Mouse (Mus musculus): ENCODE data around the gene Prdm2. TPM values are rescaled to one million over a fixed set of nuclear protein-coding genes. Genes with fewer than 3 reads are reported as not detected.

The Prdm2 gene
- polyA plus RNA-seq, 1 experiment from 2014 or later: 14.7 TPM

DNA sequence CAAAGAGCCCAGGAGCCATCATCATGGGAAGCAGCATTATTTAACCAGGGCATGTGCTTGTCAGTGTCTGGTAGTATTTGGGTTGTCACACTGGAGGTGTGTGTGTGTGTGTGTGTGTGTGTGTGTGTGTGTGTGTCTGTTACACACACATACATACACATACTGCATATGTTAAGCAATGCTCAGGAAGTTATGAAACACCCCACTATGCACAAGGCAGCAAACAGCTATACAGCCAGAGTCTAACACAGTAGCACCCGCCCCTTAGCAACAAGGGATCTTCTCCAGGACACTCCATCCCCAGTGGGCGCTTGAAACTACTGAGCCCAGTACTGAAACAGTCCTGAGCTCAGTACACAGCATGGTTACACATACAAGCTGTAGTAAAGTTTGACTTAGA lies 100.4 kb downstream of the Prdm2 start:
- Histone ChIP-seq H3K4me3 (ENCODE audit: low read depth, low read length) (no peak overlapping the region), H3K27ac (ENCODE audit: low read depth, low read length) (no peak overlapping the region), H3K36me3 (ENCODE audit: control insufficient read depth, insufficient read depth, low read length) (peaks cover 11% of the 10 kb centered on the region), H3K9ac (ENCODE audit: low read length) (no peak overlapping the region), H3K4me2 (no peak overlapping the region), H3K4me1 (ENCODE audit: control insufficient read depth, insufficient read depth, low read length) (no peaks in the 10 kb centered on the region; the same call in 1 of the 2 replicates), H3K27me3 (ENCODE audit: control insufficient read depth, insufficient read depth, low read length) (no peaks in the 10 kb centered on the region), H3K9me3 (ENCODE audit: control insufficient read depth, low read length) (no peaks in the 10 kb centered on the region)
- ATAC-seq (ENCODE audit: low FRiP score) (no peak), DNase-seq (ENCODE audit: low spot score, missing footprints) (no peak)
- WGBS: 81% methylated on average over 2 of the region's 2 CpGs

DNA sequence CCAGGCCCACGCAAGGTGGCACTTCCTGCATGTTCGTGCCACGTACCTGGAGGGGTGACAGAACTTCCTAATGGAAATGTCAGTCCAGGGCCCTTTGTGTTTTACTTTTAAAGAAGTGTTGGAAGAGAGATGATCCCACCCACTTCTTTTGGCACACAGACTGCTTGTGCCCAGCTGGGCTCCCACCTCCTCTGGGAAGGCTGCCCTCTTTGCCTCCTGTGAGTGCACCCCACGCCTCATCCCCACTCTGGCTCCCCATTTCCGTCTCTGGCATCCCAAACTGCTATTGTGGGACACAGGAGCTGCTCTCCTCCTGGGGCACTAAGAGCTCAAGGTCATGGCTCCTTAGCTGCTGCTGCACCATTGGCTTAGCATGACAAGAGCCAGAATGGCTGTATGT lies 100.9 kb downstream of the Prdm2 start:
- Histone ChIP-seq H3K27ac (ENCODE audit: low read depth, low read length) (no peak overlapping the region), H3K9me3 (ENCODE audit: control insufficient read depth, low read length) (no peaks in the 10 kb centered on the region), H3K4me2 (no peak overlapping the region), H3K9ac (ENCODE audit: low read length) (no peak overlapping the region), H3K4me3 (ENCODE audit: low read depth, low read length) (no peak overlapping the region), H3K27me3 (ENCODE audit: control insufficient read depth, insufficient read depth, low read length) (no peaks in the 10 kb centered on the region), H3K4me1 (ENCODE audit: control insufficient read depth, insufficient read depth, low read length) (no peaks in the 10 kb centered on the region; the same call in 1 of the 2 replicates), H3K36me3 (ENCODE audit: control insufficient read depth, insufficient read depth, low read length) (peaks cover 13% of the 10 kb centered on the region)
- 96% methylated on average over 5 of the region's 5 CpGs for WGBS
- DNase-seq (ENCODE audit: low spot score, missing footprints): no peak
- ATAC-seq (ENCODE audit: low FRiP score): no peak

DNA sequence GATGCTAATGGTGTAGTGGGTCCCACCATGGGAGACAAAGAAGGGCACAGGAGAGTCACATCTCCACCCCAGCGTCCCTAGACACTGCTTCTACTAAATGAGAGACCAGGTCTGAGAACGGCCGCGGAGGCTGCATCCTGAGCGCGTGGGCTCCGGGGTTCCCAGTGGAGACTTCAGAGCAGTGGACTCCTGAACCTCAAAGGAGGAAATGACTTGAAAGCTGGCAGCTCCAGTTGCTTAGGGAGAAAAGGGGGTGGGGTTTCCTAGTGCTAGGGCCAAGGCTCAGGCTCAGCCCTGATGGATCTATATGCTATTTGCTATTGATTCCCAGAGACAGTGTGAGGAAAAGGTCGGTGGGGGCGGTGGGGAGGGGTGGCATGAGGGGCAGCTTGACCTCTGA lies 104.2 kb downstream of the Prdm2 start:
- DNase-seq (ENCODE audit: low spot score, missing footprints) (no peak), ATAC-seq (ENCODE audit: low FRiP score) (peak; percentile 41; the same call in 1 of the 2 replicates)
- Histone ChIP-seq H3K27ac (ENCODE audit: low read depth, low read length) (no peak overlapping the region), H3K4me3 (ENCODE audit: low read depth, low read length) (no peak overlapping the region), H3K4me2 (no peak overlapping the region), H3K9me3 (ENCODE audit: control insufficient read depth, low read length) (no peaks in the 10 kb centered on the region), H3K9ac (ENCODE audit: low read length) (no peak overlapping the region), H3K36me3 (ENCODE audit: control insufficient read depth, insufficient read depth, low read length) (peaks cover 13% of the 10 kb centered on the region), H3K27me3 (ENCODE audit: control insufficient read depth, insufficient read depth, low read length) (no peaks in the 10 kb centered on the region), H3K4me1 (ENCODE audit: control insufficient read depth, insufficient read depth, low read length) (no peaks in the 10 kb centered on the region; the same call in 1 of the 2 replicates)
- WGBS: 67% methylated on average over 9 of the region's 9 CpGs

DNA sequence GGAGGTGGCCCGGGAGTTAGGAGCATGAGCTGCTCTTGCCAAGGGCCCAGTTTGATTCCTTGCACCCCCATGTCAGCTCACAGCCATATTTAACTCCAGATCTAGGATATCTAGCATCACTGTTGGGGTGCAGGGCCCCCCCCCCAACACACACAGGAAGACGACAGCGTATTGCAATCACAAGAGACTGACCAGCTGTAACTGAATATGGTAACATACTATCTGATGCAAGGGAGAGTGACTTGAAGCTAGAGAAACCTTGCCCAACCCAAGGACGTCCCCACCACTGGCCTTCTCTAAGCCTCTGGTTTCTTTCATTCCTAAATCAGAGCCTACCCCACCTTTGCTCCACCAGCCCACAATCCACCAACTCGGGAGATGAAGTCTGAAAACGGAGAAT lies 105.8 kb downstream of the Prdm2 start:
- Histone ChIP-seq H3K4me3 (ENCODE audit: low read depth, low read length) (no peak overlapping the region), H3K4me2 (no peak overlapping the region), H3K27ac (ENCODE audit: low read depth, low read length) (no peak overlapping the region), H3K36me3 (ENCODE audit: control insufficient read depth, insufficient read depth, low read length) (peaks cover 13% of the 10 kb centered on the region), H3K4me1 (ENCODE audit: control insufficient read depth, insufficient read depth, low read length) (no peaks in the 10 kb centered on the region; the same call in 1 of the 2 replicates), H3K27me3 (ENCODE audit: control insufficient read depth, insufficient read depth, low read length) (no peaks in the 10 kb centered on the region), H3K9me3 (ENCODE audit: control insufficient read depth, low read length) (no peaks in the 10 kb centered on the region), H3K9ac (ENCODE audit: low read length) (no peak overlapping the region)
- 81% methylated on average over 6 of the region's 6 CpGs for WGBS
- no peak for DNase-seq (ENCODE audit: low spot score, missing footprints)
- ATAC-seq (ENCODE audit: low FRiP score): no peak

DNA sequence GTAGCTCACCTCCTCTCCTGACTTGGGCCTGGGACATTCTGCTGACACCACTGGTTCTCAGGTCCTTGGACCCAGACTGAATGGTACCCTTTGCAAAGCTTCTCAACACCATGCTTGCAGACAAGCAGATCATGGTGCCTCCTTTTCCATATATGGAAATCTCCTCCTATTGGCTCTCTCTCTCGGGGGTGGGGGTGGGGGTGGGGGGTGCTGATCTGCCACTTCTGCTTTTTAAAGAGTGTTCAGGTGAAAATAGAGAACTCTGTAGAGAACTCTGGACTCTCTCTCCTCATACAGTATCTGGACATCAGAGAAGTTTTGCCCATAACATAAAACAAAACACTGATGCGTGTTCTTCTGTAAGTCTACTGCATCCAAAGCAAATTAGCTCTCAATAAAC lies 106.2 kb downstream of the Prdm2 start:
- H3K36me3 ChIP-seq (ENCODE audit: control insufficient read depth, insufficient read depth, low read length): peaks cover 13% of the 10 kb centered on the region
- H3K4me2 ChIP-seq: no peak overlapping the region
- no peaks in the 10 kb centered on the region for H3K27me3 ChIP-seq (ENCODE audit: control insufficient read depth, insufficient read depth, low read length)
- WGBS: 92% methylated on average over 2 of the region's 2 CpGs
- no peak overlapping the region for H3K4me3 ChIP-seq (ENCODE audit: low read depth, low read length)
- DNase-seq (ENCODE audit: low spot score, missing footprints): no peak
- H3K9me3 ChIP-seq (ENCODE audit: control insufficient read depth, low read length): no peaks in the 10 kb centered on the region
- H3K27ac ChIP-seq (ENCODE audit: low read depth, low read length): no peak overlapping the region
- ATAC-seq (ENCODE audit: low FRiP score): no peak
- H3K4me1 ChIP-seq (ENCODE audit: control insufficient read depth, insufficient read depth, low read length): no peaks in the 10 kb centered on the region; the same call in 1 of the 2 replicates
- H3K9ac ChIP-seq (ENCODE audit: low read length): no peak overlapping the region

DNA sequence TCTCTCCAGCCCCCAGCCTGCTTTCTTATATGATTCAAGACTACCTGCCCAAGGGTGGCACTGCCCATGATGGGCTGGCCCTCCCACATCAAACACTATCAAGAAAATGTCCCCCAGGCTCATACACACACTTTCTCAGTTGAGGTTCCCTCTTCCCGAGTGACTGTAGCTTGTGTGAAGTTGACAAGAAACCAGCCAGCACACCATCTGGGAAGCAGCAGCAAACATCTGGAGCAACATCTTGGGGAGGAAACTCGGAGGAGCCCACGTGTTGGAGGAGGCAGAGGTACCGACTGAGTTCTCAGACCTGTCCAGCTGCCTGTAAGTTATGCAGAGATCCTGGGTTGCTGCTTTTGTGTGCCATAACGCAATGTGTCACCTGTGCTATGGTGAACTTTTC lies 108.1 kb downstream of the Prdm2 start:
- no peak for DNase-seq (ENCODE audit: low spot score, missing footprints)
- 85% methylated on average over 5 of the region's 5 CpGs for whole genome bisulfite sequencing
- no peak overlapping the region for H3K4me2 ChIP-seq
- H3K27me3 ChIP-seq (ENCODE audit: control insufficient read depth, insufficient read depth, low read length): no peaks in the 10 kb centered on the region
- no peak overlapping the region for H3K4me3 ChIP-seq (ENCODE audit: low read depth, low read length)
- ATAC-seq (ENCODE audit: low FRiP score): no peak
- no peaks in the 10 kb centered on the region for H3K9me3 ChIP-seq (ENCODE audit: control insufficient read depth, low read length)
- no peak overlapping the region for H3K9ac ChIP-seq (ENCODE audit: low read length)
- H3K27ac ChIP-seq (ENCODE audit: low read depth, low read length): no peak overlapping the region
- no peaks in the 10 kb centered on the region; the same call in 1 of the 2 replicates for H3K4me1 ChIP-seq (ENCODE audit: control insufficient read depth, insufficient read depth, low read length)
- H3K36me3 ChIP-seq (ENCODE audit: control insufficient read depth, insufficient read depth, low read length): 0 out of 2 replicates have a peak, but pooled peaks cover 6% of the 10 kb centered on the region

DNA sequence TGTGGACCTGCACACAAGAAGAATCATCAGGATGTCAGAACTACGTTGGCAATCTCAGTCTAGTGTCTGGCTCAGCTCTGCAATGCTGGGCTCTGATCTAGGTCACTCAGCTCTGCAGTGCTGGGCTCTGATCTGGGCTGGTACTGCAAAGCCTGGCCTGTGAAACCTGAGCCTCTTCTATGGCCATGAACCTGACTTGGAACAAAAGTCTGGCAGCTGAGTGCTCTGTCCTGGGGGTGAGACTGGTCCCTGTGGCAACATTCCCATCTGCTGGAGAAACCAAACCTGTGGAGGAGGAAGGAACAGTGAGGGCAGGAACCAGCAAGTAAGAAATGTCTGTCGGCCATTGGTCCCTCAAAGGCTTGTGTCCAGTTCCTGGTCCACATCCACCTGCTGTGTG lies 109.0 kb downstream of the Prdm2 start:
- Histone ChIP-seq H3K36me3 (ENCODE audit: control insufficient read depth, insufficient read depth, low read length) (0 out of 2 replicates have a peak, but pooled peaks cover 4% of the 10 kb centered on the region), H3K27me3 (ENCODE audit: control insufficient read depth, insufficient read depth, low read length) (no peaks in the 10 kb centered on the region), H3K4me2 (no peak overlapping the region), H3K4me3 (ENCODE audit: low read depth, low read length) (no peak overlapping the region), H3K4me1 (ENCODE audit: control insufficient read depth, insufficient read depth, low read length) (no peaks in the 10 kb centered on the region; the same call in 1 of the 2 replicates), H3K9me3 (ENCODE audit: control insufficient read depth, low read length) (no peaks in the 10 kb centered on the region), H3K27ac (ENCODE audit: low read depth, low read length) (no peak overlapping the region), H3K9ac (ENCODE audit: low read length) (no peak overlapping the region)
- WGBS: 75% methylated on average over 2 of the region's 2 CpGs
- ATAC-seq (ENCODE audit: low FRiP score) (no peak), DNase-seq (ENCODE audit: low spot score, missing footprints) (no peak)

DNA sequence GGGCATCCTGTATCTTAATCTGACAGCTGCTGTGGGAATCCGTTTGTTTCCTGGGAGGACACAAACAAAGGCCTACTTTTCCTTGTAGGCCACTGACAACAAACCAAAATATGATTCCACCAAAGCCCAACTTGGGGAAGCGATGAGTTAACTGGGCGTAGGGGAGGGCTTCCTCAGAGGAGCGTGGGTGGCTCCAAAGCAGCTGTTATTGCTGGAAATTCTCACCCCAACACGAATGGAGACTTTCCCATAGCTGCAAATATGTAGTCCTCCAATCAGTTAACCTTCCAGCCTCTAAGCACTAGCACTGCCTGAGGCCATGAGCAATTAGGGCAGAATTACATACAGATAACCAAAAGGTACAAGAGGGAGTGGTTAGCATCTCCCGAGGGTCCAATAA lies 112.6 kb downstream of the Prdm2 start:
- 75% methylated on average over 6 of the region's 6 CpGs for WGBS

DNA sequence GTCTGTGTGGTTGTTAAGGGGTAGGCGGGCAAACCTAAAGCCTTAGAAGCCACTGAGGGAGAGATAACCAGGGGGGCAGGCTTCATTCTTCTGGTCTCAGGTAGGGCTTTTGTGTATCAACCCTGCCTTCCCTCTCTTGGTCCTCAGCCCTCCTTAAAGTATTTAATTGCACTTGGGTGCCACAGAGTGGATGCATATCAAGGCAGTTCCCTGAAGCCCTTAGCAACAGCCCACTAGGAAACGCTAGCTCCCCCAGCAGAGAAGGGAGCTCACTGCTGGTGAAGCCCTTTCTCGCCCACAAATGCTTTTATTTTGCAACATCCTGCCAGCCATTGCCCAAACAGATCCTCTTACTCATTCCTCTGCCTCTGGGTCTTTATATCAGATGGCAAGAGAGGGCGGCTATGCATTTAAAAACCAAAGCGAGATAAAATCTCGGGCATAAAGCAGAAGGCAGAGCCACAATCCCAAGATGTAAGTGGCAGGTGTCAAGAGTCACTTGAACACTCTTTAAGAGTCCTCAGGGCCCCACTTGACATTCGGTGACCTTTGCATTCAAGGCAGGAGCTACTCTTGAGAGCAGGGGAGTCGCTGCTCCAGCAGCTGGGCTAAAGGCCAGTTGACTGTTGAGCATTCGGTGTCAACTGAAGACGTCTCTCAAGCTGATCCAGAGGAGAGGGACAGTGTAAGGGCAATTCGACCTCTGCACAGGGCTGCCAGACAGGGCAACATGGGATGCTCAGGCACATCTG lies 113.3 kb downstream of the Prdm2 start:
- ATAC-seq (ENCODE audit: low FRiP score): no peak

More for the DNA sequence above, 112.6 kb downstream of the Prdm2 start:
- Histone ChIP-seq H3K4me2 (no peak overlapping the region), H3K27me3 (ENCODE audit: control insufficient read depth, insufficient read depth, low read length) (no peaks in the 10 kb centered on the region; the same call in 1 of the 2 replicates), H3K9me3 (ENCODE audit: control insufficient read depth, low read length) (no peaks in the 10 kb centered on the region), H3K9ac (ENCODE audit: low read length) (no peak overlapping the region), H3K36me3 (ENCODE audit: control insufficient read depth, insufficient read depth, low read length) (no peaks in the 10 kb centered on the region), H3K4me1 (ENCODE audit: control insufficient read depth, insufficient read depth, low read length) (no peaks in the 10 kb centered on the region), H3K27ac (ENCODE audit: low read depth, low read length) (no peak overlapping the region), H3K4me3 (ENCODE audit: low read depth, low read length) (no peak overlapping the region)
- DNase-seq (ENCODE audit: low spot score, missing footprints) (no peak), ATAC-seq (ENCODE audit: low FRiP score) (no peak)

More for the DNA sequence above, 113.3 kb downstream of the Prdm2 start:
- H3K27ac ChIP-seq (ENCODE audit: low read depth, low read length): no peak overlapping the region
- no peaks in the 10 kb centered on the region for H3K36me3 ChIP-seq (ENCODE audit: control insufficient read depth, insufficient read depth, low read length)
- no peak for DNase-seq (ENCODE audit: low spot score, missing footprints)
- no peaks in the 10 kb centered on the region; the same call in 1 of the 2 replicates for H3K27me3 ChIP-seq (ENCODE audit: control insufficient read depth, insufficient read depth, low read length)
- no peak overlapping the region for H3K4me2 ChIP-seq
- H3K9ac ChIP-seq (ENCODE audit: low read length): no peak overlapping the region
- no peaks in the 10 kb centered on the region for H3K4me1 ChIP-seq (ENCODE audit: control insufficient read depth, insufficient read depth, low read length)
- WGBS: 52% methylated on average over 11 of the region's 11 CpGs
- H3K4me3 ChIP-seq (ENCODE audit: low read depth, low read length): no peak overlapping the region
- H3K9me3 ChIP-seq (ENCODE audit: control insufficient read depth, low read length): no peaks in the 10 kb centered on the region

All from midbrain, embryonic 11.5 days (tissue).